Mouse (Mus musculus): Measurements from ENCODE around the gene Gstp3. TPM values are rescaled to one million over a fixed set of nuclear protein-coding genes. Genes with fewer than 3 reads are reported as not detected.
"Not testable (repeated sequence)": the region's sequence is repeated elsewhere in the genome, so short reads cannot be mapped to it uniquely, and the experiment has no call there.

Gstp3 gene
- polyA plus RNA-seq, 1 experiment from 2014 or later: 13.9 TPM

DNA sequence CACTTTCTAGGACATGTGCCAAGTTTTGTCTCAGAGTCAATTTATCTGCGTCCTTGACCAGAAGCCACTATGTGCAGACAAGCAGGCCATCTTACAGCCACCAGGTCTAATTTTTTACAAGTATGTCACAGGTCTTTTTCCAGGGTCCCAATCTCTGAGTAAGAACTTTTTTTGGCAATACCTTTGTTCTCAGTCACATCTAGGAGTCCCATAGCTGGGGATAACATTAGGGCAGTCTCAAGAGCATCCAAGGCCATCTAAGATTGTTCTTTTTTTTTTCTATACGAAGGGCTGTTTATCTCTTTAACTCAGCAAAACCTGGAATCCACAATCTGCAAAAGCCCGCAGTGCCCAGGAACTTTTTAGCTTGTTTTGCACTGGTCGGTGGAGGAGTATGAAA, 4.0 kb upstream of the Gstp3 start:
- not testable (repeated sequence) for DNase-seq (ENCODE audit: low spot score)

DNA sequence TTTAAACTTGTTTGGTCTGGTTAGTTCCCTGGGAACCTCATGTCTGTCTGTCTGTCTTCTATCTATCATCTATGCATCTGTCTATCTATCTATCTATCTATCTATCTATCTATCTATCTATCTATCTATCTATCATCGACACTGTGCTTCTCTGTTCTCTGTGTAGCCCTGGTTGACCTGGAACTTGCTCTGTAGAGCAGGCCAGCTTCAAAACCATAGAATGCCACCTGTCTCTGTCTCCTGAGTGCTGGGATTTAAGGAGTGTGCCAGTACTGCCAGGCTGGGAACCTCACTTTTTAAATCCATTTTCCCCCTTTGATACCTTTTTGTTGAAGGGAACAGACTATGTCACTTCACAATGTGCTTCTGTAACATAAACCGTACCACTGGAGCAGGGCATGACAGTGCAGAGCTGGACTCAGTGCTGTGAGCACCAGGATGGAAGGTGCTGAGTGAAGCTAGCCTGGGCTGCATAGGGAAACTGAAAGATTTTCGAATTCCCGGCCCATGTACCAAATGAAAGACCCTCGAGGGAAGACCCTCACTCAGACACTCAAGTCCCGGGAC, 1.6 kb upstream of the Gstp3 start:
- DNase-seq (ENCODE audit: low spot score): no peak

- DNase-seq (ENCODE audit: low spot score): not testable (repeated sequence)
These were observed 902 bp upstream of the Gstp3 start for GRCm38 (mm10) chr19:4060044-4060898.

- DNase-seq (ENCODE audit: low spot score): no peak
These were observed 788 bp downstream of the Gstp3 start for GRCm38 (mm10) chr19:4058581-4058980.

GRCm38 (mm10) chr19:4057962-4058361, 1.4 kb downstream of the Gstp3 start:
- DNase-seq (ENCODE audit: low spot score): no peak

DNA sequence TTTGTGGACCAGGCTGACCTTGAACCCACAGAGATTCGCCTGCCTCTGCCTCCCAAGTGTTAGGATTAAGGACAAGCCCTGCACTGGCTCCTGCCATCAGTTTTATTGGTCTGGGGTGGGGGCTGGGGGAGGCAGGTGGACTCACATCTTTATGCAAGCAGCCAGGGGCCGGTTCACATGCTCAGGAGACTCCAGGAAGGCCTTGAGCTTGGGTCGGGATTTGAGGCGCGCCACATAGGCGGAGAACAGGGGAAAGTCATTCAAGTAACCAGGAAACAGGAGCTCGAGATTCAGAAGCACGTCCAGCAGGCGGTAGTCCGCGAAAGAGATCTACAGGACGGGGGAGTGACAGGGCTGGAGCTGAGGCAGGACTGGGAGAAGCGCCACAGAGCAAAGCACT, 2.0 kb downstream of the Gstp3 start:
- no peak for DNase-seq (ENCODE audit: low spot score)

DNA sequence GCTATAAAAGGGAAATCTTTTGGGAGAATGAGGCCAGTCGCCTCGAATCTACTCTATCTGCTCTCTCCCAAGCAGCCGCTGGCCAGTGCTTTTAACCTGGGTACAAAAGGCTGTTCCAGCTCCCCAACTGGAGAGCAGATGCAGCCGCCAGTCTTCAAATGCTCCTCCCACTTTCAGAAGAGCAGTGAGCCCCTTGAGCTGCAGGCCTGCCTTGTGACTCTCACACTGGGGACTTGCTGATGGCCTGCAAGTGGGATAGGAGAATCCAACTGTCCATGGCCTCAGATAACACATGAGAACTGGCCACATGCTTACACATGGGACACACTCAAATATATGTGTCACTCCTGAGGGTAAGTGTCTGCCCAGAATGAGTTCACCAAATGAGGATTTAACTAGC, 2.6 kb downstream of the Gstp3 start:
- no peak for DNase-seq (ENCODE audit: low spot score)

DNA sequence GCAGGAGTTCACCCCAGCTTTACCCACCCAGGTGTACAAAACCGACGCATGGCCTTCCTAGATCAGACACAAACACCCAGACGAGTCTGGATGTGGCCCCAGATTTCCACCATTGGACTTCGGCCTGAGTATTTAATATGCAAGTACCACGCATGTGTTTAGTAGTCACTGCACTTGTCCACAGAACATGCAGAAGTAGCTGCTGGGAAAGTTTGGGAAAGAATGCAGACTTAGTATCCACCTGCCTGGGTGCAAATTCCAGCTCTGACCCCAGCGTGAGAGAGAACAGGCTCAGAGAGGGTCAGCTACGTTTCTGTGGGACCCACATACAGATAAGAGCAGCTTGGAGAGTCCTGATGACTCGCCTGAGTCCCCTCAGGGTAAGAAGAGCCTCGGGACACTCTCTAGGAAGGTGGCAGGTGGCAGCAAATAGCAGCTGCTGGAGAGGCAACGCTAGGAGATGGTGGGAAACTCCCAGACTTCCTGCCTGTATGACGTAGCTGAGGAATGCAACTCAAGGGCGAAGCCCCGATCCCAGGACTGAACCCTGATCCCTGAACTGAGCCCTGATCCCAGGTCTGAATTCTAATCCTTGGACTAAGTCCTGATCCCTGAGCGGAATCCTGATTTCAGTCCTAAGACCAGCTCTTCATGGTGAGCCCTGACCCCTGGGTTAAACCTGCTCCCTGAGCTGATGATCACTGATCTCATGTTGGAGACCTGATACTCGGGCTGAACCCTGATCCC, 3.2 kb downstream of the Gstp3 start:
- no peak for DNase-seq (ENCODE audit: low spot score)

GRCm38 (mm10) chr19:4055216-4055946, 4.0 kb downstream of the Gstp3 start:
- no peak for DNase-seq (ENCODE audit: low spot score)

DNA sequence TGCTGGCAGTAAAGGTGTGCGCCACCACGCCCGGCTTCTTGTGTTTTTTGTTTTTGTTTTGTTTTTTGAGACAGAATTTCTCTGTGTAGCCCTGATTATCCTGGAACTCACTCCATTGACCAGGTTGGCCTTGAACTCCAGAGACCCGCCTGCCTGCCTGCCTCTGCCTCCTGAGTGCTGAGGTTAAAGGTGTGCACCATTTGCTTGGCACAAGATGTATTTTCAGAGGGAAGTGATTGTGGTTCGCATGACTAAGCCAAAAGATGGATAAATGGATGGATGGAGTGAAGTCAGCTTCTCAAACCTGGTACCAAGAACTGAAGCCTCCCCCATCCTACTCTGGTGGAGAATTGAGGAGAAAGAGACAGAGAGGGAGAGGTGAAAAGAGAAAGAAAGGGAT, 4.8 kb downstream of the Gstp3 start:
- DNase-seq (ENCODE audit: low spot score): no peak

DNA sequence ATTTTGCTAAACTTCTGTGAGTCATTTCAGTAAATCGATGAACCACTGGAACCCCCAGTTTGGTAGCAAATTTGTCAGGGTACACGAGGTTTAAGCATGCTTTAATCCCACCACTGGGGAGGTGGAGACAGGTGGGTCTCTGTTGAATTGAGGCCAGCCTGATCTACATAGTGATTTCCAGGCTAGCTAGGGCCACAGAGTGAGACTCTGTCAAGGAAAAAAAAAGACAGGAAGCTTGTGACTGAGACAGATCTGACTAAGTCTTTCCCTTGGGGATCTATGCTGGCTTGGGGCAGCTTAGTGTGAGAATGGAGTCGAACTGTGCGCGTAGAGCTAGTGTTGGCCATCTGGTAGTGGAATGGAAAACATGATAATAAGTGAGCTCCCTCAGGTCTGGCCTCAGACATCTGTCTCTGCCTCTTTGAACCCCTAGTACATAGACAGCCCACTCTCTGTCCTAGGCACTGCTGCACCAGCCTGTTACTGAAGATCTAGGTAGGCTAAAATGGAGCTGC, 6.8 kb downstream of the Gstp3 start:
- DNase-seq (ENCODE audit: low spot score): no peak

- DNase-seq (ENCODE audit: low spot score): peak; percentile 72
These were observed 7.4 kb downstream of the Gstp3 start for GRCm38 (mm10) chr19:4051741-4052515.

DNA sequence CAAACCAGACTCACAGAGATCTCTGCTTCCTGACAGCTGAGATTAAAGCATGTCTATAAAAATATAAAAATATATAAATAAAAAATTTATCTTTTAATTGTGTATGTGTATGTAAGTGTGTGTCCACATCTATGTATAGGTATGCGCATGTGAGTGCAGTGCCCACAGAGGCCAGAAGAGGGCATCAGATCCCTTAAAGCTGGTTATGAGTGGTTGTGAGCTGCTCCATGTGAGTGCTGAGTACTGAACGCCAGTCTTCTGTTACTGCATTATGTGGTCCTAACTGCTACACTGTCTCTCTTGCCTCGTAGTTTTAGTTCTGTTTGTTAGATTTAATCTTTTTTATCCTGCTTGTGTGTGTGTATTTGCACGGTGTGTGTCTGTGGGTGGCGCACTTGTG, 8.4 kb downstream of the Gstp3 start:
- no peak for DNase-seq (ENCODE audit: low spot score)

- DNase-seq (ENCODE audit: low spot score): not testable (repeated sequence)
These were observed 10.3 kb downstream of the Gstp3 start for GRCm38 (mm10) chr19:4049069-4049468.

- DNase-seq (ENCODE audit: low spot score): peak; percentile 84
These were observed 11.5 kb downstream of the Gstp3 start for GRCm38 (mm10) chr19:4047859-4048258.

GRCm38 (mm10) chr19:4046866-4047254, 12.5 kb downstream of the Gstp3 start:
- DNase-seq (ENCODE audit: low spot score): no peak

DNA sequence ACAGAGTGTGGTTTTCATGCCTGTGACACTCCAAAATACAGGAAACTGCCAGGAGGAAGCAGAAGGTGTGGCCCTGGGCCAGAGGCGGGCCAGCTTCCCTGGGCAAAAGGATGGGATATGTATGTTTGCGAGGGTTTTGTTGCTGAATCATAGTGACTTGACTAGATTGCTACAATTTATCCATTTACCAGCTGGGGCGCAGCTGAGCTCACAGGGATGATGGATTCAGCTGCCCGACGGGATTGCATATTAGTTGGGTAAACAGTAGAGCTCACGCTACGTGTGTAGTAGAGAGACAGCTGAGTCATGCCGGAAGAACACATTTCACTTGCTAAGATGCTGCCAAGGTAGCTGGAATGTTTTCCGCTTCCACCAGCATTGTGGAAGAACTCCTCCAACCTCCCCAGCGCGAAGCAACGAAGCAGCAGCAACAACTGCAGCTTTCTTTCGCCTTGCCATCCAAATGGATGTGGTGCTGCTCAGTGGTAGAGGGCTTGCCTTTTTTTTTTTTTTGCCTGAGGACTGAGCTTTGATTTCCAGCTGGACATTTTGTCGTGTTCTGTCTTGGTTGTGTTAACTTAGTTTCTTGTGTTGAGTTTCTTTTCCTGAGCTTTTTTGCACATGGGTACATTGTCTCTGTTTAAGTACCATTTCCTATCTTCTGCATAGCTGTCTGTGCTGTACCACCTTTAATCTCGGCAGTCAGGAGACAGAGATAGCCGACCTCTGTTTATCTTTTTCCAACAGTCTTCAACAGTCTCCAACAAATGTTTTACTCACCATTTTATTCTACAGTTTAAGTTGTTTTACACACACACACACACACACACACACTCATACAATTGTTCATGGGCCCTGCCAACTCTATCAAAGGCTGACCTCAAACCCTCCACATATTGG, 13.2 kb downstream of the Gstp3 start, which contains the start of gene Gstp2:
Gstp2 (minus strand) TSS at position 58 of the 900 bp plus-strand sequence.
- DNase-seq (ENCODE audit: low spot score): no peak

GRCm38 (mm10) chr19:4044109-4044508, 15.3 kb downstream of the Gstp3 start:
- DNase-seq (ENCODE audit: low spot score): not testable (repeated sequence)

- no peak for DNase-seq (ENCODE audit: low spot score)
These were observed 17.2 kb downstream of the Gstp3 start for GRCm38 (mm10) chr19:4042124-4042523.

Measured in thymus, postnatal 0 days (tissue).